Mouse (Mus musculus) hindbrain, embryonic 12.5 days (tissue): ENCODE measurements at regions not wholly inside any gene's neighbourhood (a gene's known extent, or its start where the extent isn't known, plus 50 kb on each side); places are given as distances from the start of the nearest gene placed in this dataset.

ENCODE experiments used
- ATAC-seq: fragments of 200-750 bp; cut with Nextera tagmentation; 2 replicates; pipeline ENCODE4 v1.8.0; 2017; ENCODE audit warnings: moderate TSS enrichment; ENCODE audit not compliant: low FRiP score
- H3K27ac ChIP-seq: fragments of 300-500 bp; sonication (generic); 2 replicates; pipeline ENCODE4 v1.5.1; 2016; ENCODE audit warnings: mild to moderate bottlenecking
- H3K27me3 ChIP-seq: fragments of 300-500 bp; sonication (generic); 2 replicates; pipeline ENCODE4 v1.6.1; 2016; ENCODE audit warnings: mild to moderate bottlenecking
- H3K36me3 ChIP-seq: fragments of 300-500 bp; sonication (generic); 2 replicates; pipeline ENCODE4 v1.6.1; 2016; ENCODE audit warnings: mild to moderate bottlenecking
- H3K4me1 ChIP-seq: fragments of 300-500 bp; sonication (generic); 2 replicates; pipeline ENCODE4 v1.6.1; 2016
- H3K4me2 ChIP-seq: fragments of 300-500 bp; sonication (generic); replicated peaks from 2 replicates; pipeline ENCODE4 v1.6.1; 2016; ENCODE audit warnings: mild to moderate bottlenecking
- H3K4me3 ChIP-seq: fragments of 300-500 bp; sonication (generic); 2 replicates; pipeline ENCODE4 v1.5.1; 2016; ENCODE audit warnings: mild to moderate bottlenecking
- H3K9ac ChIP-seq: fragments of 300-500 bp; sonication (generic); 2 replicates; pipeline ENCODE4 v1.6.1; 2016; ENCODE audit warnings: mild to moderate bottlenecking, moderate library complexity
- H3K9me3 ChIP-seq: fragments of 300-500 bp; sonication (generic); replicated peaks from 2 replicates; pipeline ENCODE4 v1.6.1; 2016; ENCODE audit warnings: mild to moderate bottlenecking
- whole genome bisulfite sequencing: fragments of 180-500 bp; shearing (Covaris S2); methylation state at CpG from one replicate; pipeline ENCODE4 v1.1.7; 2016; 5-methylcytosine and 5-hydroxymethylcytosine counted together

DNA sequence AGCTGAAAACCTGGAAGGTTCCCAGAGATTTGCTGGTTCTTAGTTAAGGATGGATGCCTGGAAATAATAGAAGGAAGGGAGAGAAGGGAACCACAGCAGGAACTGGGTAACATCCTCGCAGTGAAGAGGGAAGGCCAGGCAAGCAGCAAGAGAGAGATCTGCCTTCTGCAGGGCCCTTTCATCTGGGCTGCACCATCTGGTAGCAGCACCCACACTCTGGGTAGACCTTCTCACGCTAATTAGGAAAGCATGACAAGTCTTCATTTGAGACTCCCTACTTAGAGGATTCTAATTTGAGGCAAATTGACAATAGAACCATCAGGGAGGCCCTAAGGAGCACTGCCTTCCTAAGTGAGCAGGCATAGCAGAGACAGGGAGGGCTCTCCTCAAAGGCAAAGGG lies 153.3 kb downstream of the Med10 start:
- H3K4me3 ChIP-seq = no peak overlapping the region
- no peak overlapping the region for H3K9ac ChIP-seq
- 49% methylated on average over 2 of the region's 2 CpGs for WGBS
- H3K36me3 ChIP-seq = no peaks in the 10 kb centered on the region
- H3K27ac ChIP-seq = no peak overlapping the region
- no peak overlapping the region for H3K4me2 ChIP-seq
- ATAC-seq = no peak
- no peaks in the 10 kb centered on the region for H3K9me3 ChIP-seq
- H3K4me1 ChIP-seq = no peaks in the 10 kb centered on the region
- no peaks in the 10 kb centered on the region for H3K27me3 ChIP-seq

- H3K9ac ChIP-seq = no peak overlapping the region
- 40% methylated on average over 8 of the region's 8 CpGs for WGBS
- H3K4me2 ChIP-seq = no peak overlapping the region
Observed at GRCm38 (mm10) chr13:69963944-69964343, 161.7 kb downstream of the Med10 start.

GRCm38 (mm10) chr13:69971281-69972057 lies 169.3 kb downstream of the Med10 start:
- peak overlapping the region; percentile 75 for H3K27ac ChIP-seq
- WGBS = 68% methylated on average over 9 of the region's 9 CpGs

More at GRCm38 (mm10) chr13:69963944-69964343, 161.7 kb downstream of the Med10 start:
- H3K9me3 ChIP-seq = no peaks in the 10 kb centered on the region
- no peak overlapping the region for H3K27ac ChIP-seq
- H3K4me3 ChIP-seq = no peak overlapping the region
- no peaks in the 10 kb centered on the region for H3K36me3 ChIP-seq
- H3K4me1 ChIP-seq = peaks cover 6% of the 10 kb centered on the region
- ATAC-seq = 0 out of 2 replicates have a peak, but pooled peaks have one; percentile 50
- H3K27me3 ChIP-seq = no peaks in the 10 kb centered on the region

DNA sequence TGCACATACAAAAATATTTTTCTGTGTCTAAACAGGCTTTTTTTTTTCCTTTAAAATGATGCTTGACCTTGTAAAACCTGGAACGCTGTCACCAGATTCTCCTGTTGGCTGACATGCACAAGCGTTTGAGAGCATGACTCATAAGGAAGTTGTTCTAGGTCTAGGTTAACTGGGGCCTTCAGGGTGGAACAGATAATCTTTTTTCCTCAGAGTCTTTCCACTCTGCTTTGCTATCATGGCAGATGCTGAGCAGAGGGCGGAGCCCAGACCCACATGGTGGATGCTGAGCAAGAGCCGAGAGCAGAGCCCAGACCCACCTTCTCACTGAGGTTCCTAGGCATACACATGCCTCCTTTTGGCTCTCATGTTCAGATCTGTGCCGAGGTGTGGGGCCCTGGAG lies 172.6 kb downstream of the Med10 start:
- Histone ChIP-seq H3K27ac (no peak overlapping the region), H3K4me2 (no peak overlapping the region), H3K4me3 (no peak overlapping the region), H3K4me1 (peaks cover 7% of the 10 kb centered on the region; the same call in 1 of the 2 replicates), H3K36me3 (no peaks in the 10 kb centered on the region), H3K9me3 (no peaks in the 10 kb centered on the region), H3K9ac (no peak overlapping the region), H3K27me3 (no peaks in the 10 kb centered on the region)
- no peak for ATAC-seq
- WGBS = 85% methylated on average over 5 of the region's 5 CpGs

More at GRCm38 (mm10) chr13:69971281-69972057, 169.3 kb downstream of the Med10 start:
- Histone ChIP-seq H3K36me3 (no peaks in the 10 kb centered on the region), H3K27me3 (no peaks in the 10 kb centered on the region), H3K4me3 (no peak overlapping the region), H3K4me2 (no peak overlapping the region), H3K4me1 (peaks cover 7% of the 10 kb centered on the region; the same call in 1 of the 2 replicates), H3K9me3 (no peaks in the 10 kb centered on the region), H3K9ac (no peak overlapping the region)
- peak; percentile 83 for ATAC-seq

- ATAC-seq = peak; percentile 81
Observed at GRCm38 (mm10) chr13:69984159-69984558, 182.0 kb downstream of the Med10 start.

DNA sequence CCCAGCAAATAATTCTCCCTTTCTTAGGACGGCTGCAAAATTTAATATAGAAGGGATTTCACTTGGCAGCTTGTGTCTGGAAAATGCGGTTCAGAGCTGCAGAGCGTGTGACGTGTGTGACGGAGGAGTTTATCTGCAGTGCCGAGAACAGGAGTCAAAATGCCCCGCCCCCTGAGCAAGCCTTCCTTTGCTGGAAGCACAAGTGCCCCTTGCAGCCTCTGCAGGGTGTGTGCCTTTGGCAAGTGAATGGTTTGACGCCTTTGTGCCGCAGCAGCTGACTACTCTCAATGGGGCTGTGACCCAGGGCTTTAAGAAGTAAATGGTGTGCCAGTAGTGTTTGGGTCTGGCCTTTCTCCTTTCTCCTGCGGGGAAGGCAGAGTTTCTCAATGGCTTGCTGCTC lies 185.0 kb downstream of the Med10 start:
- Histone ChIP-seq H3K9ac (no peak overlapping the region), H3K36me3 (no peaks in the 10 kb centered on the region), H3K27ac (peak overlapping the region; percentile 79), H3K27me3 (no peaks in the 10 kb centered on the region), H3K9me3 (no peaks in the 10 kb centered on the region), H3K4me2 (peak overlapping the region; percentile 15; the same call in 1 of the 2 replicates), H3K4me1 (peaks cover 26% of the 10 kb centered on the region), H3K4me3 (no peak overlapping the region)
- WGBS = 13% methylated on average over 10 of the region's 10 CpGs
- ATAC-seq = peak; percentile 74

More at GRCm38 (mm10) chr13:69984159-69984558, 182.0 kb downstream of the Med10 start:
- 33% methylated on average over 1 of the region's 1 CpGs for WGBS
- H3K36me3 ChIP-seq = no peaks in the 10 kb centered on the region
- peaks cover 26% of the 10 kb centered on the region for H3K4me1 ChIP-seq
- H3K9ac ChIP-seq = no peak overlapping the region
- peak overlapping the region; percentile 9; the same call in 1 of the 2 replicates for H3K27ac ChIP-seq
- no peak overlapping the region for H3K4me2 ChIP-seq
- H3K27me3 ChIP-seq = no peaks in the 10 kb centered on the region
- H3K9me3 ChIP-seq = no peaks in the 10 kb centered on the region
- no peak overlapping the region for H3K4me3 ChIP-seq

DNA sequence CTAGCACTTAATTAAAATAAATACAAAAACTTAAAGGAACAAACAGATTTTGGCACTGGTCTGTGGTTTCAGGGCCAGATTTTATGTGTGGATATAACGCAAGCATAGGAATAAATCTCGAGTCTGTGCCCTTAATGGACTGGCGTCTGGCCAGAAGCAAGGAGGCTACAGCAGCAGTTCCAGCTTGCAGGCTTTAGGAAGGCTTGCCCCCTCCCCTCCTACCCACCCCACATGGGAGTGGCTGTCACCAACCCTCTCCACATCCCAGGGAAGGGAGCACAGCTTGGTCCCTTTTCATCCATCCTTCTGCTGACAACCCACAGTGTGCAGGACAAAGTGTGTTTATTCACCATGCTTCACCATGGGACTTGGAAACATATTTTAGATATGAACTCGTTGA lies 186.1 kb downstream of the Med10 start:
- ATAC-seq = peak; percentile 17; the same call in 1 of the 2 replicates
- H3K9me3 ChIP-seq = no peaks in the 10 kb centered on the region
- no peak overlapping the region for H3K9ac ChIP-seq
- no peak overlapping the region for H3K4me3 ChIP-seq
- no peaks in the 10 kb centered on the region for H3K27me3 ChIP-seq
- 46% methylated on average over 4 of the region's 4 CpGs for WGBS
- no peaks in the 10 kb centered on the region for H3K36me3 ChIP-seq
- H3K4me2 ChIP-seq = no peak overlapping the region
- peaks cover 26% of the 10 kb centered on the region for H3K4me1 ChIP-seq
- peak overlapping the region; percentile 44; the same call in 1 of the 2 replicates for H3K27ac ChIP-seq

DNA sequence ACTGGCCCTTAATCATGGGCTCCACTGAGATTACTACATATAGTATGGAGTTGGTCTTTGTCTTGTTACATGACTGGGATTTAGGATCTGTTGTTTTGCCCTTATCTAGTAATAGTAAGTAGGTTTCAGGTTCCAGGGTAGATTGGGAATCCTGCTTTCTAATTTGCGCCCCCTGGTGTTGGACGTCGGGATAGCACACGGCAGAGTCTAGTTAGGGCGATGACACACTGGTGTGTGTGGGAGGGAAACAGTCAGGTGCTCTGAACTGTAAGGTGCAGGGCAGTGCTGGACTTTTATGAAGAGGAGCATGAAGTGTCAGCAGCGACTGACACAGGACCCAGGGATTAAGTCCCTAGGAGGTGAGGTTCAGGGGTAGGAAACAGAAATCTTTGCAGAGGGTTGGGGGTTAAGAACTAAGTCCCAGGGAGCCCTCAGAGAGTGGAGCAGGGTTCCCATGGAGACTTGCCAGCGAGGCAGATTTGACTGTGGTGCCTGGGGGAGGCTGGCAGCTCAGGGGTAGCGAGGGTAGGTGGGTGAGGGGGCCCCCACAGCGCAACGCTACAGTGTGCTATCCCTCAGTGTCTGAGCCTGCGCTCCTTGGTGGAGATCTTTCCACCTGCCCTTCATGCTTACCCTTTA lies 189.2 kb downstream of the Med10 start:
- Histone ChIP-seq H3K4me3 (no peak overlapping the region), H3K4me2 (peak overlapping the region; percentile 15; the same call in 1 of the 2 replicates), H3K9me3 (no peaks in the 10 kb centered on the region), H3K27ac (peak overlapping the region; percentile 3; the same call in 1 of the 2 replicates), H3K4me1 (peaks cover 21% of the 10 kb centered on the region), H3K36me3 (no peaks in the 10 kb centered on the region), H3K27me3 (no peaks in the 10 kb centered on the region), H3K9ac (no peak overlapping the region)
- ATAC-seq = no peak
- WGBS = 29% methylated on average over 11 of the region's 11 CpGs

DNA sequence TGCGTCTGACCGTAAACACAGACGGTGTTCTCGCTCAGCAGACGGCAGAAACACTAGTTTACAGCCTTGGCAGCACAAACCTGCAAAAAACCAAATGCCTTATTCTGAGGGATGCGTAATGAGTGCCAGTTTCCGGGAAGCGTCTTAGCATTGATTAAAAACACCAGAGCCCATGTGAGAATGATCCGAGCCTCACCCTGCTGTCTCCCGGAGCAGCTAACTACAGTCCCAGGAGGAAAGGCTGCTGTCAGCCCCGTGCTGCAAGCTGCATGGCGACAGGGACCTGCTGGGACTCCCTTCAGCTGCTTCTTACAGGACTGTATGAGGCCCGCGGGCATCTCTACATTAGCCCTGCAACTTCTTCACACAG lies 189.7 kb downstream of the Med10 start:
- ATAC-seq = 0 out of 2 replicates have a peak, but pooled peaks have one; percentile 15
- no peak overlapping the region for H3K4me3 ChIP-seq
- H3K27me3 ChIP-seq = no peaks in the 10 kb centered on the region
- peak overlapping the region; percentile 15; the same call in 1 of the 2 replicates for H3K4me2 ChIP-seq
- peaks cover 16% of the 10 kb centered on the region for H3K4me1 ChIP-seq
- no peak overlapping the region for H3K9ac ChIP-seq
- peak overlapping the region; percentile 3; the same call in 1 of the 2 replicates for H3K27ac ChIP-seq
- H3K9me3 ChIP-seq = no peaks in the 10 kb centered on the region
- 49% methylated on average over 14 of the region's 14 CpGs for WGBS
- no peaks in the 10 kb centered on the region for H3K36me3 ChIP-seq

DNA sequence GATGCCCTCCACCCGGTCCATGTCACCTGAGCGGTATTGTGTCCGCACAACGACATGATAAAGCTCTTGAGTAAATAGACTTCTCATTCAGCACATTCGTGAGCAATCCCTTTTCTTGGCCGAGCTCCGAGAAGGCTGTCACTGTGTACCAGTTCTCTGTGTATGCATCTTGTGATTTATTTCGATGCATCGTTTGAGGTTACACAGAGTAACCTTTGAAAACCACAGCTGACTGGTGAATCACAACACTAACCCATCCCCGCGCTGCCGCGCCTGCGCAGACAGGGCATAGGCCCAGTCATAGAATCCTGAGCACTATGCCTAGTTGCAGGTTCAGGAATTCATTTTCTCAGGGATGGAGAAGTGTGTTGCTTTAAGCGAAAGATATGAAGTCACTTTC lies 201.4 kb downstream of the Med10 start:
- Histone ChIP-seq H3K36me3 (no peaks in the 10 kb centered on the region), H3K27me3 (no peaks in the 10 kb centered on the region), H3K4me2 (no peak overlapping the region), H3K27ac (no peak overlapping the region), H3K9ac (no peak overlapping the region), H3K4me3 (no peak overlapping the region), H3K9me3 (no peaks in the 10 kb centered on the region), H3K4me1 (no peaks in the 10 kb centered on the region)
- 91% methylated on average over 15 of the region's 15 CpGs for WGBS
- no peak for ATAC-seq

GRCm38 (mm10) chr13:70012123-70012522 lies 209.9 kb downstream of the Med10 start:
- H3K36me3 ChIP-seq = no peaks in the 10 kb centered on the region
- H3K27ac ChIP-seq = no peak overlapping the region
- no peaks in the 10 kb centered on the region for H3K27me3 ChIP-seq
- no peak for ATAC-seq
- peaks cover 10% of the 10 kb centered on the region; the same call in 1 of the 2 replicates for H3K4me1 ChIP-seq
- no peaks in the 10 kb centered on the region for H3K9me3 ChIP-seq
- no peak overlapping the region for H3K4me3 ChIP-seq
- H3K4me2 ChIP-seq = no peak overlapping the region
- 40% methylated on average over 3 of the region's 3 CpGs for WGBS
- H3K9ac ChIP-seq = no peak overlapping the region

DNA sequence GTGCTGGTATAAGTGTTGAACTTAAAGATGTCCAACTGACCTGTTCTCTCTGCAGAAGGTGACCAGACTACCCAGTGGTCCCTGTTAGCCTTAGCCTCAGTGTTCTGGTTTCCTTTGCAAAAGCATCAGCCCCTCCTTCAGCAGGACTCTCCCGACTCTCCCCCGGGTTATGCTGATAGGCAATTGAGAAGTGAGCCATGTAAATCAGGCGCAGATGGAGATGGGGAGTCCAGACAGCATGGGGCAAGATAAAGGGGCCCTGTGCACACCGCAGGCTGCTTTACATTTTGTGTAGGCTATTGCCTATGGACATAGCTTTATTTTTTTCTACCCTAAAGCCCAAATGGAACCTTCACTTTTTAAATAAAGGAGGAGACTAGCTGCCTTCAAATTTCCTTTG lies 213.0 kb downstream of the Med10 start:
- H3K27ac ChIP-seq = 0 out of 2 replicates have a peak overlapping the region, but pooled peaks have one; percentile 12
- no peaks in the 10 kb centered on the region for H3K36me3 ChIP-seq
- WGBS = 37% methylated on average over 4 of the region's 4 CpGs
- peak; percentile 63 for ATAC-seq
- H3K4me3 ChIP-seq = no peak overlapping the region
- no peaks in the 10 kb centered on the region for H3K27me3 ChIP-seq
- H3K4me1 ChIP-seq = peaks cover 11% of the 10 kb centered on the region; the same call in 1 of the 2 replicates
- H3K9ac ChIP-seq = no peak overlapping the region
- no peaks in the 10 kb centered on the region for H3K9me3 ChIP-seq
- no peak overlapping the region for H3K4me2 ChIP-seq
